Mouse (Mus musculus) inflammation-experienced regulatory T-cells, adult 16 weeks (primary cell): ENCODE results near the gene Rgsl1. TPM values are rescaled to one million over a fixed set of nuclear protein-coding genes. Genes with fewer than 3 reads are reported as not detected.

Source experiments
- polyA plus RNA-seq: library from polyadenylated mRNA; unstranded; fragments of 100-300 nt; shearing (Covaris generic); gene quantifications from one replicate; pipeline ENCODE4 v1.2.1, GENCODE M21; 2017

The Rgsl1 gene
- not detected for polyA plus RNA-seq

DNA sequence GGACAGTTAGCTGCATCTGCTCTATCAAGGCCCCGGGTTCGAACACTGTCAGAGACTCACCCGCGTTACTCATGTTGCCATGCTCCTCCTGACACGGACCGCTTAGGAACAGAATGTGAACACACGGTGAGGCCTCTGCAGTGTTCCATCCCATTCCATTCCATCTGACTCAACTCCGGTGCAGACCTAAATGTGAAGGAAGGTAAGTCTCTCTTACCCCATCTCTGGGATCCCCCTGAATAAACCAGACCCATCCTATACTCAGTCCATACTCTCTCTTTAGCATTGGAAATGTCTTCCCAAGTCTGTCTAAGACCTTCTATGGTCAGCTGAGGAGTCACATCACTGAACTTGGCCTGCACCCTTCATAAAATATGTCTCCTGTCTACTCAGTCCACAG, at the start of gene Rgsl1:
Rgsl1 (minus strand) TSS at position 101 of the 400 bp plus-strand sequence.

DNA sequence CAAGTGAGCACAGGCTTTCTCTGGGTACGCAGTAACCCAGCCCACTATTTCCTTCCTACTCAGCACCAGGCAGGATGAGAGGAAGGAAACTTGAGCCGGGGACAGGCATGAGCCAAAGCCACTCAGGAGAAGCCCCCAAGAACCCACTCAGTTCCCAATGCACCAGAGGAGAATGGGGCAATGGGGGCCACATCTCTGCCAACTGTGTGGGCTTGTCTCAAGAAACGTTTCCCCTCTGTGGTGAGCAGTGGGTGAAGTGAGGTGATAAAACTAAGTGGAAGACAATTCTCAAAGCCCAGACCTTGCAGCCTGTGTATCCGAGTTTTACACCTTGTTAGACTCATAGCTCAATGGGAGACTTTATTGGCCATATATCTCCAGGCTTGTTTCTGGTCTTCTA, 47.5 kb upstream of the Rgsl1 start, which contains the start of gene Teddm1a:
Teddm1a (plus strand) TSS at position 301 of the 400 bp plus-strand sequence.

DNA sequence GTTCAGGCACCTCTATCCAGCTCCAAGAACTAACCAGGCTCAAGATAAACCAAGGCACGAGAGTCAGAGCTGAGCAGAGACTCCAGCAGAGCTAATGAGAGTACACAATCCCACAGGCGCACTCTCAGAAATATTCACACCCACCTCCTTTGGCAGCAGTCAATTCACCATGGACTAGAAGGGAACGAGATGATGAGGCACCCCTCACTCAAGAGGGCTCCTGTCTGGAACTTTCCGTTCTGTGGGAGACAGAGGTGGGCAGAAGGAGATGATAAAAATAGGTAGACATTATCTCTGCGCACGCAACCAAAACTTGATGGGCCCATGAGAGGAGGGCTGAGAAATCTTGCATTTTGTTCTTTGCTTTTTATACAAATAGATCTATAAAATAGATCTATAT, 30.1 kb upstream of the Rgsl1 start, which contains the start of gene Teddm1b:
Teddm1b (plus strand) TSS at position 301 of the 400 bp plus-strand sequence.

DNA sequence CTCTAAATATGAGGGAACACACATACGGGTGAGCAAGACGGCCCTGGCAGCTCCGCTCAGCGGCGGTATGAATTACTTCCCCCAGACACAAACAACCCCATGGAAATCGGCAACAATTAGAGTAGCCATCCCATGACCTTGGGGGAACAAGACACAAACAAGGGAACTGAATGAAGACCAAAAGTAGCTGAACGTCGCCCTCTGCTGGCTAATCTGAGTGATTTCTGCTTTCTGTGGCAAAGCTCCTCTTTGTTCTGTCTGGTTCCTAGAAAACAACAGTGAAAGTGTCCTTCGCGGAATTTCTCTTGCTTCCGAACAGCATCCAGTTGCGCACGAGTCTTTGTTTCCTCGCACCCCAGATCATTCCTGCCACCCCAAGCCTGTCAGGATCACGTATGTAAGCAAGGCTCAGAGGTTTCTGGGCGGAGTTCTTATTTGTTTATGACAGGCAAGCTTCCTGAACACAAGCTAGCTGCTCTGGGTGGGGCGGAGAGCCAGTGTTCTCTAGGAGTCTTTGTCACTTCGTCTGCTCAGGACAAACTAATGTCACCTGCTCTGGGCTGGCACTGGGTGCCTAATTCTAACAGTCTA, 94.6 kb downstream of the Rgsl1 start, which contains the start of gene Rnasel:
Rnasel (plus strand) TSS at position 216 of the 591 bp plus-strand sequence.

DNA sequence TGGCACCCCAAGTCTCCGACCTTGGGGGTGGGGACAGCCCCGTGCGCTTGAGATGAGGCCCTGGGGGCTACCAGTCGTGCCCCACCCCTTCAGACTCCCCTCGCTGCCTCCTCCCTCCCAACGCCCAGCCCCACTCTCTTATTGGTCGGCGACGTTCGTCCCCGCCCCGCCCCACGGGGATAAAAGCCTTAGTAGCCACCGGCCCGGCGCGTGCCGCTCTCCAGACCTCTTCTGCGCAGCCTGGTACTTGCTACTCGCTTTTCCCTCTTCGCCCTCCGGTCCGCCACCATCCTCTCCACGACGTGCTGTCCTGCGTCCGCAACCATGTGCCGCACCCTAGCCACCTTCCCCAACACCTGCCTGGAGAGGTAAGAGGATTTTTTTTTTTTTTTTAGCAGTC, 103.8 kb downstream of the Rgsl1 start, which contains the start of gene Rgs16:
Rgs16 (plus strand) TSS at position 205 of the 400 bp plus-strand sequence.

Other genes starting within 250 kb of the Rgsl1 start
- 0.44 TPM for gene Rgs8, start 191.1 kb downstream of the Rgsl1 start, polyA plus RNA-seq
- gene Rgs16, start 103.8 kb downstream of the Rgsl1 start, polyA plus RNA-seq: 56.9 TPM
- 41.2 TPM for gene Rnasel, start 94.7 kb downstream of the Rgsl1 start, polyA plus RNA-seq
- not detected for gene Teddm1b, start 30.2 kb upstream of the Rgsl1 start, polyA plus RNA-seq
- not detected for gene Teddm1a, start 47.6 kb upstream of the Rgsl1 start, polyA plus RNA-seq
- 28.8 TPM for gene Glul, start 55.8 kb upstream of the Rgsl1 start, polyA plus RNA-seq
- 0.28 TPM for gene Teddm2, start 56.1 kb upstream of the Rgsl1 start, polyA plus RNA-seq